Mouse (Mus musculus): ENCODE data around the gene Trp53i13.

GRCm38 (mm10) chr11:77465111-77465510 lies 50.7 kb downstream of the Trp53i13 start:
- TF ChIP-seq CTCF (IDR thresholded peaks at IDR 0.05; ENCODE audit: low read depth, low read length) (no peak), POLR2A (IDR thresholded peaks at IDR 0.05; ENCODE audit: extremely low read depth, insufficient read depth, low read length) (no peak)
